Mouse (Mus musculus): ENCODE results near the gene Znrd1. TPM values are rescaled to one million over a fixed set of nuclear protein-coding genes. Genes with fewer than 3 reads are reported as not detected.

Gene Znrd1
- polyA plus RNA-seq, 1 experiment from 2014 or later = 31.8 TPM

GRCm38 (mm10) chr17:36961125-36961524 is 2.8 kb upstream of the Znrd1 start:
- peaks cover 1% of the 10 kb centered on the region; the same call in 1 of the 2 replicates for H3K36me3 ChIP-seq
- no peak for DNase-seq
- ATAC-seq (ENCODE audit: low read depth) = no peak
- H3K9me3 ChIP-seq (replicated peaks) = no peaks in the 10 kb centered on the region
- H3K9ac ChIP-seq = no peak overlapping the region
- WGBS (ENCODE audit: insufficient replicate concordance) = 57% methylated on average over 1 of the region's 1 CpGs
- no peak overlapping the region for H3K27ac ChIP-seq
- H3K4me1 ChIP-seq (replicated peaks) = peaks cover 18% of the 10 kb centered on the region
- no peaks in the 10 kb centered on the region for H3K27me3 ChIP-seq
- no peak overlapping the region for H3K4me2 ChIP-seq
- H3K4me3 ChIP-seq (replicated peaks) = no peak overlapping the region

GRCm38 (mm10) chr17:36958884-36959283 is 525 bp upstream of the Znrd1 start:
- ATAC-seq (ENCODE audit: low read depth) (0 out of 2 replicates have a peak, but pooled peaks have one; percentile 18), DNase-seq (no peak)
- Histone ChIP-seq H3K4me2 (peak overlapping the region; percentile 73), H3K4me3 (replicated peaks) (peak overlapping the region; percentile 76), H3K27ac (no peak overlapping the region), H3K27me3 (no peaks in the 10 kb centered on the region), H3K9ac (peak overlapping the region; percentile 79), H3K36me3 (peaks cover 5% of the 10 kb centered on the region; the same call in 1 of the 2 replicates), H3K9me3 (replicated peaks) (no peaks in the 10 kb centered on the region), H3K4me1 (replicated peaks) (peaks cover 18% of the 10 kb centered on the region)
- WGBS (ENCODE audit: insufficient replicate concordance) = 14% methylated on average over 12 of the region's 12 CpGs

DNA sequence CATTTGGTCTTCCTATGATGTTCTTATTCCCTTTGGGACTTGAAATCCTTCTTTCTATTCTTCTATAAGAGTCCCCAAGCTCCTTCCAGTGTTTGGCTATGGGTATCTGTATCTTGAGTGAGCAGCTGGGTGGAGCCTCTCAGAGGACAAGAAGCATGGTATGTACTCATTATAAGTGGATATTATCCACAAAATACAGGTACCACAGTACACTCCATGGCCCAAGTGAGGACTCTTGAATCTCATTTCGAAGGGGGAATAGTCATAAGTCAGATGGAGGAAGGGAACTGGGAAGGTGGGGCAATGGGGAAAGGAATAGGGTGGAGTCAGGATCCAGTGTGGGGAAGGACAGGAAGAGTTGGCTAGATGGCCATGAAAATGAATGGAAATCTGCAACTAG is 5.3 kb downstream of the Znrd1 start:
- 66% methylated on average over 1 of the region's 1 CpGs for WGBS (ENCODE audit: insufficient replicate concordance)
- DNase-seq (no peak), ATAC-seq (ENCODE audit: low read depth) (no peak)
- peaks cover 23% of the 10 kb centered on the region for H3K36me3 ChIP-seq
- H3K27ac ChIP-seq = no peak overlapping the region
- peaks cover 14% of the 10 kb centered on the region for H3K27me3 ChIP-seq
- H3K4me3 ChIP-seq (replicated peaks) = no peak overlapping the region
- peaks cover 26% of the 10 kb centered on the region for H3K4me1 ChIP-seq (replicated peaks)
- H3K9ac ChIP-seq = no peak overlapping the region
- no peaks in the 10 kb centered on the region for H3K9me3 ChIP-seq (replicated peaks)
- H3K4me2 ChIP-seq = no peak overlapping the region

DNA sequence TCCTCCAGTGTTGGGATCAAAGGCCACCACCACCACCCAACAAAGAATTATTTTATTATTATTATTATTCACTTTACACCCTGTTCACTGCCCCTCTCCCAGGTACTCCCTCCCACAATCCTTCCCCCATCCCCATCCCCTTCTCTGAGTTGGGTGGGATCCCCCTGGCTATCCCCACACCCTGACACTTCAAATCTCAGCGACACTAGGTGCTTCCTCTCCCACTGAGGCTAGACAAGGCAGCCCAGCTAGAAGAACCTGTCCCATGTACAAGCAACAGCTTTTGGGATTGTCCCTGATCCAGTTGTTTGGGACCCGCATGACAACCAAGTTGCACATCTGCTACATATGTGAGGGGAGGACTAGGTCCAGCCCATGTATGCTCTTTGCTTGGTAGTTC is 5.7 kb downstream of the Znrd1 start:
- ATAC-seq (ENCODE audit: low read depth) = no peak

DNA sequence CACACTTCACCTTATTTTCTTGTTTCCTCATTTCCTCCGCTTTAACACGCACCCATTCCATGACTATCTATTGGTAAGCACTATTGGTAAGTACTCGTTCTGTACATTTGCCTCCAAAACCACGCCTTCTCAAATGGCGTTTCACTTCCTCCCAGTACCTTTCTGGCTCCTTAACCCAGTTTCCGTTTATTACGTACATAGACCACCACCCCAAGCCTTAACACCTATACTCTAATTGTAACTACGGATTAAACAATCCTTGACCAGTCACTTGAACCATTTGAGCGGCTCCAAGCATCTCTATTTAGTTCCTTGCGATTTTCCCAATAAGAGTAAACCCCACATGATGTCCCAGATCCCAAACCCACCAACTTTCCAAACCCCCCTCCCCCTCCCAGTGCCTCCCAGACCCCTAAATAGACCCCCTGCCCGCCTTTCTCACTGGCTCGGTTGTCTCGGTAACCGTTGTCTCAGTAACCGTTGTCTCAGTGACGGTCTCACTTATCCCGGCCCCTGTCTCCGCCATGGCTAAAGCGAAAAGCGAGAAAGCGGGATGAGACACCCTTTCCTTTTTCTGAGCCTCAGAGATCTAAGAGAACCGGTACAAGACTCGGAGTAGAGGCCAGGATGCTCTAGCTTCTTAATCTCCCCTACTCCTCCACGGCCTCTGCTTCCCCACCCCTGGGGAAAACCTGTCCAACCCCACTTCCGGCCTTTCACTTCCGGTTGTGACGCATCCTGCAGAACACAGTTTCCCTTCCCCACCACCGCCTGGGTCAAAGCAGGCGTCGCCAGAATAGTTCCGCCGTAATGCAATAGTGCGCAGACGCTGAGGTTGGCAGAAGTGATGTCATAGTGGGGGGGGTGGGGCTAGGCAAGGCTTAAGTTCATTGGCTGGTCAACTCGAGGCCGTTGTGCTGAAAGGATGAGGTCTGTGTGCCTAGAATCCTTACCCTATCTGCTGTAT is 7.1 kb downstream of the Znrd1 start, which contains the start of gene Ppp1r11:
Gene Ppp1r11 (minus strand): TSS at position 761 of the 967 bp plus-strand sequence.
- Histone ChIP-seq H3K27me3 (peaks cover 32% of the 10 kb centered on the region), H3K9ac (peak within 1 kb of the TSS; percentile 82), H3K9me3 (replicated peaks) (no peaks in the 10 kb centered on the region), H3K36me3 (peaks cover 23% of the 10 kb centered on the region), H3K4me3 (replicated peaks) (peak within 1 kb of the TSS; percentile 80), H3K4me2 (peak within 1 kb of the TSS; percentile 81), H3K27ac (peak within 1 kb of the TSS; percentile 61), H3K4me1 (replicated peaks) (peaks cover 26% of the 10 kb centered on the region)
- DNase-seq (peak; percentile 91), ATAC-seq (ENCODE audit: low read depth) (peak; percentile 97)
- WGBS (ENCODE audit: insufficient replicate concordance) = under 1% methylated on average over 36 of the region's 36 CpGs

More for the DNA sequence above, 5.7 kb downstream of the Znrd1 start:
- peaks cover 18% of the 10 kb centered on the region for H3K27me3 ChIP-seq
- no peak overlapping the region for H3K4me2 ChIP-seq
- peaks cover 23% of the 10 kb centered on the region for H3K36me3 ChIP-seq
- H3K9ac ChIP-seq = no peak overlapping the region
- WGBS (ENCODE audit: insufficient replicate concordance) = 78% methylated on average over 2 of the region's 2 CpGs
- no peak for DNase-seq
- peaks cover 22% of the 10 kb centered on the region for H3K4me1 ChIP-seq (replicated peaks)
- H3K4me3 ChIP-seq (replicated peaks) = no peak overlapping the region
- no peaks in the 10 kb centered on the region for H3K9me3 ChIP-seq (replicated peaks)
- no peak overlapping the region for H3K27ac ChIP-seq

- H3K4me3 ChIP-seq (replicated peaks) = no peak overlapping the region
- DNase-seq (no peak), ATAC-seq (ENCODE audit: low read depth) (no peak)
- H3K27me3 ChIP-seq = peaks cover 52% of the 10 kb centered on the region
- H3K9ac ChIP-seq = no peak overlapping the region
- H3K9me3 ChIP-seq (replicated peaks) = no peaks in the 10 kb centered on the region
- WGBS (ENCODE audit: insufficient replicate concordance) = 84% methylated on average over 8 of the region's 8 CpGs
- H3K36me3 ChIP-seq = peaks cover 18% of the 10 kb centered on the region
- no peak overlapping the region for H3K4me2 ChIP-seq
- H3K4me1 ChIP-seq (replicated peaks) = peaks cover 26% of the 10 kb centered on the region
- H3K27ac ChIP-seq = no peak overlapping the region
Observed at GRCm38 (mm10) chr17:36949265-36949664, 9.1 kb downstream of the Znrd1 start.

DNA sequence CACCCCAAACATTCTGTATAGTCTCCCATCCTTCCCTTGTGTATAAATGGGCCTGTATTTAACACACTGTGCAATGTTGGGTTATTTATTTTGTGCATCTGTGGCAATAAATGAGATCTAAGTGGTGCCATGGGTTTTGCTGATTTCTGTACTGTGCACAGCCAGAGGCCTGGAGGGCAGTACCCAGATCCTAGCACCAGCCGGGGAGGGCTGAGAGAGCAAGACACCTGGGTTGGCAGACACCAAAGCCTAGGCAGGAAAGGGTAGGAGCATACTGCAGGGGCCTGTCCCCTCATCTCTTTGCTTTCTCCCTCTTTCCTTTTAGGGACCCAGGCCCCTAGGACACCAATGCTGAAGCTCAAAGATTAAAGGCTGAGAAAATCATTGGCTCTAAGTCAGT is 10.1 kb downstream of the Znrd1 start:
- DNase-seq = no peak
- no peak overlapping the region for H3K27ac ChIP-seq
- no peak overlapping the region for H3K9ac ChIP-seq
- no peak overlapping the region for H3K4me3 ChIP-seq (replicated peaks)
- no peak for ATAC-seq (ENCODE audit: low read depth)
- H3K4me2 ChIP-seq = no peak overlapping the region
- H3K9me3 ChIP-seq (replicated peaks) = no peaks in the 10 kb centered on the region
- peaks cover 61% of the 10 kb centered on the region for H3K27me3 ChIP-seq
- 82% methylated on average over 1 of the region's 1 CpGs for WGBS (ENCODE audit: insufficient replicate concordance)
- peaks cover 15% of the 10 kb centered on the region for H3K36me3 ChIP-seq
- H3K4me1 ChIP-seq (replicated peaks) = peaks cover 26% of the 10 kb centered on the region

- Histone ChIP-seq H3K36me3 (peaks cover 15% of the 10 kb centered on the region), H3K4me1 (replicated peaks) (peaks cover 30% of the 10 kb centered on the region), H3K9ac (peak overlapping the region; percentile 51), H3K9me3 (replicated peaks) (no peaks in the 10 kb centered on the region), H3K27ac (no peak overlapping the region), H3K4me2 (peak overlapping the region; percentile 69), H3K4me3 (replicated peaks) (peak overlapping the region; percentile 48), H3K27me3 (peaks cover 72% of the 10 kb centered on the region)
- no peak for DNase-seq
- WGBS (ENCODE audit: insufficient replicate concordance) = 1% methylated on average over 62 of the region's 62 CpGs
- no peak for ATAC-seq (ENCODE audit: low read depth)
Observed at GRCm38 (mm10) chr17:36947051-36947819, 11.1 kb downstream of the Znrd1 start.

DNA sequence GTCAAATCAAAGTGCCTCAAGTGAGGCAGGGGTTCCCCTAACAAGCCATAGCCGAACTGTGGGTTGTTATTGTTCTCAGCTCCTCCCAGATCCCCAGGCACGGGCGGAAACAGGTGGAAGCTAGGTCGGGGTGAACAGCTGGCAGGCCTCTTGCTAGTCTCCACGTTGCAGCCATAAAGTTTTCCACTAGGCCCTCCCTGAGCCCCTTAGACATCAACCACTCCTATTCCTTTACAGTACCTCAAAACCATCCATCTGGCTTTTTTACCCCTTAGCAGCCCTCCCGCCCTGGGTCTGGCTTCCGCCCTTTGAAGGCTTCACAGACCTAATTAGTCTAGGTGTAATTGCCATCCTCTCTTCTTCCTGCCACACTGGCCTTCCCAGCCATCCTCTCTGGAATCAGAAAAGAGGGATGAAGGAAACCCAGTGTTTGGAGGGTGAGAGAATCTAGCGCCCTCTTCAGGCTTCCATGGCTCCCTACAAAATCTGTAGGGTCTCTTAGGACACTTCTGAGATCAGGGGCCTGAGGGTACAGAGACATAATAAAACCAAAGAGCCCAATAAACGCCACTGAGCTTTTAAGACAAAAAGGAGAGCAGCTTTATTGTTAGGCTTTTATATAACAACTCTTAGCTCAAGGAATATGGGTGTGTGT is 14.1 kb downstream of the Znrd1 start:
- no peak overlapping the region for H3K4me3 ChIP-seq (replicated peaks)
- H3K27me3 ChIP-seq = peaks cover 93% of the 10 kb centered on the region
- H3K36me3 ChIP-seq = peaks cover 10% of the 10 kb centered on the region
- DNase-seq (no peak), ATAC-seq (ENCODE audit: low read depth) (no peak)
- H3K4me2 ChIP-seq = no peak overlapping the region
- H3K27ac ChIP-seq = no peak overlapping the region
- no peaks in the 10 kb centered on the region for H3K9me3 ChIP-seq (replicated peaks)
- 0 out of 2 replicates have a peak, but pooled peaks cover 12% of the 10 kb centered on the region for H3K4me1 ChIP-seq (replicated peaks)
- 19% methylated on average over 9 of the region's 9 CpGs for WGBS (ENCODE audit: insufficient replicate concordance)
- no peak overlapping the region for H3K9ac ChIP-seq

DNA sequence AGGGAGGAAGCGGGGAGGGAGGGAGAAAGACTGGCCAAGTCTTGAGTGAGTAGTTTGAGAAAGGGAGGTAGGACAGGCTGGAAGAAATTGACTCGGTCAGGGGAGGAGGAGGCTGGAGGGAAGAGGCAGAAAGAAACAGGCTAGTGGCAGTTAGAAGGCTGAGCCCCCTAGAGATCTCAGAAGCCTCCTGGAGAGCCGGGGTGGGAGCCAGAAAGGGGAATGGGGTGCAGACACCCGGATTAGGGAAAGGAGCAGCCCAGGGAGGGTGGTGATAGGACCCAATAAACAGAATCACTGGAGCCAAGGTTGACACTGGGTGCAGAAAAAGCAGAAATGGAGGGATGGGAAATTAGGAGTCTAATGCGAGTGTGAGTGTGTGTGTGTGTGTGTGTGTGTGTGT is 14.7 kb downstream of the Znrd1 start:
- no peaks in the 10 kb centered on the region for H3K9me3 ChIP-seq (replicated peaks)
- ATAC-seq (ENCODE audit: low read depth) (no peak), DNase-seq (no peak)
- peaks cover 93% of the 10 kb centered on the region for H3K27me3 ChIP-seq
- H3K36me3 ChIP-seq = peaks cover 4% of the 10 kb centered on the region
- H3K4me2 ChIP-seq = no peak overlapping the region
- WGBS (ENCODE audit: insufficient replicate concordance) = 19% methylated on average over 5 of the region's 5 CpGs
- no peak overlapping the region for H3K4me3 ChIP-seq (replicated peaks)
- 0 out of 2 replicates have a peak, but pooled peaks cover 12% of the 10 kb centered on the region for H3K4me1 ChIP-seq (replicated peaks)
- H3K27ac ChIP-seq = no peak overlapping the region
- no peak overlapping the region for H3K9ac ChIP-seq
